Mouse (Mus musculus): ENCODE measurements around the gene Neurl2.

- TF ChIP-seq CTCF (IDR thresholded peaks at IDR 0.05; ENCODE audit: borderline replicate concordance, insufficient read depth, low read depth, low read length): no peak
- no peak for TF ChIP-seq POLR2A (IDR thresholded peaks at IDR 0.05; ENCODE audit: borderline replicate concordance, insufficient read depth, low read length)
Measured at GRCm38 (mm10) chr2:164791841-164792261, 41.4 kb downstream of the Neurl2 start.

Data from cerebellum, adult 2 months (tissue).